Mouse (Mus musculus) urinary bladder, postnatal 10 days (tissue): ENCODE results near the gene Arntl2.
"Not testable (repeated sequence)": the region's sequence is repeated elsewhere in the genome, so short reads cannot be mapped to it uniquely, and the experiment has no call there.

Source experiments
- DNase-seq: peaks from one replicate; pipeline ENCODE4 v3.0.0; 2022; ENCODE audit warnings: low spot score

The Arntl2 gene

GRCm38 (mm10) chr6:146795924-146796545, at the start of gene Arntl2:
Gene Arntl2 (plus strand): TSS chr6:146796055.
- no peak for DNase-seq

- DNase-seq: no peak
Measured at GRCm38 (mm10) chr6:146746577-146746976, 49.3 kb upstream of the Arntl2 start.

DNA sequence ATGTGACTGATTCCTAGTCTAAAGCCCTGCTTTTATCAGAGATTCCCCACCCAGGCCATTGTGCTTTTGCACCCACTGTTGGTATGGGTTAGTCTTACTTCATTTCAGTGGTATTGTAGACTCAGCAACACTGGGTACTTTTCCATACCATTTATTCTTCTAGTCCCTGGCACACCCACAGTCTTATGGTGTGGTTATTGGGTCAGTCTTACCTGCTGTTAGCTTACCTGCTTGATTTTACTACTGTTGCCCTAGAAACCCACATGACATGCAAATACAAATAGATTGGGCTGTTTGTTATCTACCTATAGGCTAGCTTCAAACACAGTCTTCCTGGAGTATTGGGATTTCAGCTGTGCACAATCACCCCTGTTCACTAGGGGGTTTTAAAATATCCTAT, 48.8 kb upstream of the Arntl2 start:
- DNase-seq: no peak

- DNase-seq: no peak
Measured at GRCm38 (mm10) chr6:146748271-146748670, 47.6 kb upstream of the Arntl2 start.

- DNase-seq: peak; percentile 11
Measured at GRCm38 (mm10) chr6:146751671-146752070, 44.2 kb upstream of the Arntl2 start.

GRCm38 (mm10) chr6:146752178-146752577, 43.7 kb upstream of the Arntl2 start:
- no peak for DNase-seq

DNA sequence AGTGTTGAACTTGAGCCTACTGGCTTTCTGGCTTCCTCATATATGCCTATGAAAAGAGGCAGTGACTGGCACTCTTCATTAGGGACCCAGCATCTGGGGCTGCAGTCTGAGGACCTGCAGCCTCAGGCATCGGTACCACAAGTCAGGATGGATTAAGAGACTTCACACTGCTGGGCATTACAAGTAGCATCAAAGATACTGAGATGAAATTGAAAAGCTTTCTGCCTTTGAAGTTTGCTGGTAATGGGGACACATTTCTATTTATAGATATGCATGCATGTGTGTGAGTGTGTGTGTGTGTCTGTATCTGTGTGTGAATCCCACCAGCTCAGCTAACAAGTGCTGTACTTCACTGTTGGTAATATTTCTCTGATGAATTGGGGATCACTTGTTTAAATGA, 43.2 kb upstream of the Arntl2 start:
- no peak for DNase-seq

DNA sequence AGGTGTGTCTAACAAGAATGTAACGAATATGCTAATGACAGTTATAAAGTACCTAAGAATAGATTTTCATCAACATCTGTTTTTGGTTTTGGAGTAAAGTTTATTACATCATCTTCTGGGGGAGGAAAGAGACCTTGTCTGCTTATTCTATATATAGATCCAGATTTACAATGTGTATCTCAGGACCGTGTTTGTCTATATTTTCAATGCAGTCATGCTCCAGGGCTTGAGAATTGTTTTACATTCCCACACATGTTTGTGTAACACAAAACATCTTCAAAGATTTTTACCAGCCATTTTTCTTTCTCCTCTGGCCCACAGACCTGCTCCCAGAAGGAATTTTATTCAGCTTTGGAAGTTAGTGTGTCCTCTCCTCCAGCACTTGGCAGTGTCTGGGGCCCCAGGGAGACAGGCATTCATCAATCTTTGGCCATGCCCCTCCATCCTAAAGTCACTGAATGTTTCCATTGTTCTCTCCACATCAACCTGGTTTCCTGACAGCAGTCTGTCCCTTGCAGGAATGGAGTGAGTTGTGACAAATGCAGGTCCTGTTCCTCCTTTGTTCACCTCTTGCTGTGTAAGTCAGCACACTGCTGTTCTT, 42.2 kb upstream of the Arntl2 start:
- DNase-seq: no peak

- DNase-seq: no peak
Measured at GRCm38 (mm10) chr6:146755136-146755535, 40.7 kb upstream of the Arntl2 start.

DNA sequence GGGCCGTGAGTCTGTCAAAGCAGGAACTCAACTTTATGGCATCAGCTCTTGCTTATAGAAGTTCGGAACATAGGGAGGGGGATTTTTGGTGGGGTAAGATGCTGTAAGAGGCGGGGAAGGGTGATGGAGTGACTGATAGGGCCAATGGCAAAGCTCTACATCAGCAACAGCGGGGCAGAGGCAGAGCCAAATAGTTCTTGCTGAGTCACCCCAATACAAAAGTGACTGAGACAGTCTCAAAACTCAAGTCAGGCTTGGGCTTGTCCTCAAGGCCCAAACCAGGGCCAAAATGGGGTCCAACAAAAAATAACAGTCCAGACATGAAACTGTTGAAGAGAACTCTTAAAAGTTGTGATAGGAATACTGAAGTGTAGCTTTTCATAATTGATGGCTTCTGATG, 40.2 kb upstream of the Arntl2 start:
- no peak for DNase-seq

- no peak for DNase-seq
Measured at GRCm38 (mm10) chr6:146759027-146759426, 36.8 kb upstream of the Arntl2 start.

GRCm38 (mm10) chr6:146760022-146760421, 35.8 kb upstream of the Arntl2 start:
- DNase-seq: no peak

- DNase-seq: no peak
Measured at GRCm38 (mm10) chr6:146760736-146761135, 35.1 kb upstream of the Arntl2 start.

- no peak for DNase-seq
Measured at GRCm38 (mm10) chr6:146762264-146762898, 33.5 kb upstream of the Arntl2 start.

DNA sequence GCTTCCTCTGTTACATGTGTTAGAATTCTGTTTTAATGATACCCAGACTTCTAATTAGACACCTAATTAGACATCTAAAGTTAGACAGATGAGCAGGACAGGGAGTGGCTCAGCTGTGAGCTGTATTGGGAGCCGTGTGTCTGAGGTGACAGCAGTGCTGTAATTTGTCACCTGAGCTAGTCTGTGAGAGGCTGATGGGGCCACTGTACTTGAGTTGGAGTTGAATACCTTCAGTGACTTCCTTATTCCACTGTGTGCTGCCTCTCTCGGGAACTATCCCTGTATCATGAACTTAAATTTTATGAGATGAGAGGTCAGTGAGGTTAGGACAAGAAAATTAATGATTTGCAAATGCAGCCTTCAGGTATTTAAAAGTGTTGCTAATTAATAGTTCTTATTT, 31.3 kb upstream of the Arntl2 start:
- DNase-seq: no peak

GRCm38 (mm10) chr6:146765270-146765669, 30.6 kb upstream of the Arntl2 start:
- DNase-seq: no peak

- no peak for DNase-seq
Measured at GRCm38 (mm10) chr6:146768813-146769404, 26.9 kb upstream of the Arntl2 start.

GRCm38 (mm10) chr6:146770005-146770745, 25.7 kb upstream of the Arntl2 start:
- no peak for DNase-seq

GRCm38 (mm10) chr6:146770808-146771207, 25.0 kb upstream of the Arntl2 start:
- no peak for DNase-seq

- DNase-seq: not testable (repeated sequence)
Measured at GRCm38 (mm10) chr6:146775864-146776263, 20.0 kb upstream of the Arntl2 start.

- no peak for DNase-seq
Measured at GRCm38 (mm10) chr6:146776610-146777389, 19.1 kb upstream of the Arntl2 start.

DNA sequence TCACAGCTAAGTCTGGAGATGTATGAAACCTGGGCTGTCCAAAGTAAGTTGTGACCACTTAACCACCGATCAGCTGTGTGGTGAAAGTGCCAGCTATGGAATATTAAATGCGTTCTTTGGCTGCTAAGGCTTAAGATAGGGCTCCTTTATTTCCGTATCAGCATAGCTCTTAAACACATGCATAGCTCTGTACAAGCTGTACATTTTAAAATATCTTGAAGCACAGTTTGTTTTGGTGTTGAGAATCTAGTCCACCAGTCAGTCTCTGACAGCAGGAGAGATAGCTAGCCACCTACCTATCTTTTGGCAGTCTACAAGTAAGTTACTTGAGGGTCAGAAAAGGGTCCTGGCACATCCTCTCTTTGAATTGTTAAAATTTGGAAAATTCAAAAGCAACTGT, 17.8 kb upstream of the Arntl2 start:
- DNase-seq: no peak
